Mouse (Mus musculus) thymus, postnatal 36 days (tissue): ENCODE results near the gene Vwa1.
A peak's percentile ranks its signal among the peaks of the same experiment; 100 is the strongest.

ENCODE experiments used
- DNase-seq, 2 experiments: peaks; one replicate each; pipeline ENCODE4 v3.0.0; 2022; ENCODE audit warnings: mixed read lengths in 2 of 2

Gene Vwa1

GRCm38 (mm10) chr4:155779498-155779897 lies 5.0 kb upstream of the Vwa1 start:
- no peak for DNase-seq

DNA sequence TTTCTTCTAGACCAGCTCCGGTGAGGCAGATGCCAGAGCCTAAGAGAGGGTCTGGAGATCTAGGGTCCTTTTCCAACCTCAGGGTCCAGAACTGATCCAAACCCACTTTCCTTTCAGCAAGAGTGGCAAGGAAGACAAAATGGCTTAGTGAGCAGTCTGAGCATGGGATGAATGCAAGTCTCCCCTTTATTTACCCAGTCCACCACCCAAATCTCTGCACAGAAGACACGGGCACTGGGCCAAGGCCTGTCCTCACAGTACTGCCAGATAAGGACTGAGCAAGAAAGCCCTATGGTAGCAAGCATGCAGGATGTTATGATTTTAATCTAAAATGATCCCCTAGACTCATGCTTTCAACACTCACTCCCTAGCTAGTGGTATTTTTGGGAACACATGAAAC lies 3.3 kb upstream of the Vwa1 start:
- DNase-seq = no peak

GRCm38 (mm10) chr4:155776704-155777335 lies 2.3 kb upstream of the Vwa1 start:
- no peak for DNase-seq

- DNase-seq = no peak
Measured at GRCm38 (mm10) chr4:155775855-155776254, 1.4 kb upstream of the Vwa1 start.

GRCm38 (mm10) chr4:155774971-155775740 lies 658 bp upstream of the Vwa1 start:
- no peak for DNase-seq

DNA sequence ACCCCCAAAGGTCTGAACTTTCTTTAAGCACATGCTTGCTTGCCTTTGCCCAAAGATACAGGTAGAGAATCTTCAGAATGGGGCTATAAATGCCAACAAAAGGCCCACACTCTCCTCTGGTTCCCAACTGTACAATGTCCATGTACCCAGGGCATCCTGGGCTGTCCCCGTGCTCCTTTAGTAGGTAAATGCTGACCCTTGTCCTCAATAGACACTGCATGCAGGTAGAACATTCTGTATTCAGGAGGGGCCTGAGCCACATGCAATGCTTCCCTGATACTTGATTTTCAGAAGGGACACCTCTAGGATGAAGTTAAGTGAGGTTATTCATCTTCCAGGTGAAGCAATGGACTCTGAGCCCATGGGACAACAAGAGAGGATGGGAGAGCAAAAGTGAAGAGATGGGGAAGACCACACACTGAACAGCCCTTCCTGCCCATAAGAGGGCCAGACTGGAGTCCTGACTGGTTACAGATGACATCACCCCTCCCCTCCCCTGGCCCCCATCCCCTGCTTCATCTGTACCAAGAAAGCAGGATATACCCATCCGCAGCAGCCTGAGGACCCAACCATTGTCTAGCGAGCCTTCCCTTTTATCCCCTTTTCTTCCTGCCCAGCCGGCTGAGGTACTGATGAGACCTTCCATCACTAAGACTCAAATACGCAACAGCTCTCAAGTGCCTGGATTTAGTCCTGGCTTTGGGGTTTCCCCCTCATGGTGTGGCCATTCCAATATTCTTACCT lies 991 bp downstream of the Vwa1 start:
- no peak for DNase-seq

DNA sequence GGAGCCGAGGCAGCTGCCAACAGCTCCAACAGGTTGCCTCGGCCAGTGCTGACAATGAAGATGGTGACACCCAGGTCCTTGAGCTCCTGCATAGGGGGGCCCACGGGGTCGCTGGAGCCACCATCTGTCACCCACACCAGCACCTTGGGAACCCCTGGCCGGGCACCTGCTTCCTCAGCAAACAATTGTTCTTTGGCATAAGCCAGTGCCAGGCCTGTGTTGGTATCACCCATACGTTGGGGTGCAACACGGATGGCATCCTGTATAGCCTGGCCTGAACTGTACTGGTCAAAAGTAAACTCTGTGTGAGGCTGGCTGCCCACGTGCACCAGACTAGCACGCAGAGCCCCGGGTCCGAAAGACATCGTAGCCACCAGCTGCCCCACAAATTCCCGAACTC lies 1.7 kb downstream of the Vwa1 start:
- DNase-seq = no peak

- no peak for DNase-seq
Measured at GRCm38 (mm10) chr4:155771706-155772105, 2.8 kb downstream of the Vwa1 start.

DNA sequence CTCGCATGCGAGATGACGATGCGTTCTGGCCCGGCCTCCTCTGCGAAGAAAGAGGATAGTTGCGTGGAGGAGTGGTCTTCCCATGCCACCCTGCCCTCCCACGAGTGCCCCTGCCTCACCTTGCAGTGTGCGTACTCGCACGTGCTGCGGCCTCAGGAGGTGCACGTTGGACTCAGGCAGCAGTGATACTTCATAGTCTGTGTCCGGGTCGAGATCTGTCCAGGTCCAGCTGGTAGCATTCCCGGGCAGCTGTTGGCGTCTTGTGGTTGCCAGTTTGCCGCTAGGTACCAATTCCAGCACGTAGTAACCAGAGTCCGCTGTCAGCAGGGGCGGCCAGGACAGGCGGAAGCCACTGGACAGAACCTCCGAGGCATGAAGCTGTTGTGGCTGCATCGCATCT lies 3.9 kb downstream of the Vwa1 start:
- no peak for DNase-seq

- DNase-seq = peak; percentile 77 to 80
Measured at GRCm38 (mm10) chr4:155769880-155770512, 4.5 kb downstream of the Vwa1 start.

DNA sequence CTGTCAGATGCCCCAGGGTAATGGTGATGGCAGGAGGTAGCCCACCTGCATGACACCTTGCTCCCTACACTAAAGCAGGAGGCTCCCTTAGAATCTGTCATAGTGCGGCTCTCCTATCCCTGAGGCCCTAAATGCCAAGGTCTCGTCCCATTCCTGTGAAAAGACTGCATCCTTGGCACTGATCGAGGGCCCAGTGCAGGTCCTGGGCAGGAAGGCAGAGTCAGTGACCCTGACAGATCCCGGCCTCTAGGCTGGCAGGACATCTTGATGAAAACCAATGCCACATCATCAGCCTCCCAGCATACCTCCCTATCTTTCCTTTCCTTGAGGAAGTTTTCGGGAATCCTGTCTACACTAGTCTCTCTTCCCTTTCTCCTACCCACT lies 5.0 kb downstream of the Vwa1 start:
- no peak for DNase-seq

DNA sequence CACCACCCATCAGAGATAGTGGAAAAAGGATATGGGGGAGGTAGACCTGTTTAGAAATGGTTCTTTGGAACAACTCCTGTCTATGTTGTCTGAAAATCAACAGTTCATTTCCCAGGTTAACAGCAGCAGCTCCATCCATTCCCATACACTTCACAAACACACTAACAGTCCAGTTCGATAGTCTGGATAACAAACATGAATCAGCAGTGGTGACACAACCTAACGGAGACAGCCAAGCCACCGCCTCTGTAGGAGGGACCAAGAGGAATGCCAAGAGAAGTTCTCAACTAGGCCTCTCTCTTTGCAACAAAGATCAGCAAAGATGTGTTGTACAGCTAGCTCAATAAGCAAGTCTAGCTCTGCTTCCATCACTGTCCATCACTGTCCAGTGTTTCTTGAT lies 12.1 kb downstream of the Vwa1 start:
- DNase-seq = no peak

DNA sequence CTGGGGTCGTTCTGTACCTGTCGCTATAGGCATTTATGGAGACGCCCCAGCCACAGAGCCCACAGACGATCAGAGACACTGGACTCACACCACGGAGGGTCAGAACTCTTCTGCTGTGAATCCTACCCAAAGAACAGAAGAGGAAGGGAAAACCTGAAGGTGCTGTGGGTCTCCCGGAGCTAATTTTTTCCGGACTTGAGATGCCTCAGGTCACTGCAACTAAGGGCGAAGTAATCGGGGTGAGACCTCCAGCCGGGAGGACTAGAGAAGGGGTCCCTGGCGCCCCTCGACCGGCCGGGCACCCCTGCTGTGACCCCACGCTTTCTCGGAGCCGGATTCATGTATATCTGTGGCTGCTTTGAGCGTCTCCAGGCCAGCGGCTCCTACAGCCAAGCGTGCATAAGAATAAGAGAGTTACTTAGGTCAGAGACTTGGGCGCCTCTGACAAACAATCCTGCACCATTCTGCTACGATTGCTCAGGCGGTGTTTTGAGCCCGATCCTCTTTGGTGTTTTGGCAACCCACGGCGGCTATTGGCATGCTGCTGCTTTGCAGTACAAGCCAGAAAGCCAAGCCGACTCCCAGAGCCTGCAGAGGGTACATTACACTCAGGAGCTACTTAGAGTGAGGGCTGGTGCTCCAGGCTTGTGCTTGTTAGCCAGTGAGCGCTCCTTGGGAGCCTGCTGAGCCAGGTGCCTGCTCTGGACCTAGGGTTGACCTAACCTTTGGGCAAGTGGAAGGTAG lies 13.0 kb downstream of the Vwa1 start:
- no peak for DNase-seq

DNA sequence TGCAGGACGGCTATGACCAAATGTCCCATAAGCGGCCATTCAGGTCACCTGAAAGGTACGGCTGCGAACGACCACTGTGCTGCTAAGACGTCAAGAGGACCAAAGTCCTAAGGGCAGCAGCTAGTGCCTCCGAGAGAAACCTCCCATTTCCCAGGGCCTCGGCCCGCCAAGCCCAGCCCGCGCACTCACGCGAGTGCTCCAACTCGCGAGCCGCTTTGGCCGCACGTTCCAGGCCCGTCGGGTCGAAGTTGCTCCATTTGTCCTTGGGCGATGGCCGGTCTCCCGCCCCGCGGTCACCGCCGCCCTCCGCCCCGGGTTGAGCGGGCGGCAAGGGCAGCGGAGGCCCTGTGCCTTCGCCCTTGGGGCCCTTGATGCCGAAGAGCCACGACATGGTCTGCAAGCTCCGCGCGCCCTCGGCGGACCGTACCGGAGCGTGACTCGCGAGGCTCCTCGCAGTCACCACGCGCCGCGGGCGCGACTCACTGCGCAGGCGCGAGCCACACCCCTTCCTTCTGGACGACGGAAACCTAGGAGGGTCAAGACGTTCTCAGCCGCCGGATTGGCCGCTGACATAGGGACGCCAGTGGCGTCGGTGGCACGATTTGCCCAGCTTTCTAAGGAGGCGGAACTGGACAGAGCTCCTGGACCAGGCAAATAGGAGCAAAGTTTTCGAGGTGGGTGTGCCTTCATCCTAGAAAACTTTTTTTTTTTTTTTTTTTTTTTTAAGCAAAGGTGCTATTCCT lies 13.7 kb downstream of the Vwa1 start, which contains the start of gene Atad3a:
Gene Atad3a (minus strand): TSS at position 481 of the 743 bp plus-strand sequence.
- peak; percentile 95 to 96 for DNase-seq

DNA sequence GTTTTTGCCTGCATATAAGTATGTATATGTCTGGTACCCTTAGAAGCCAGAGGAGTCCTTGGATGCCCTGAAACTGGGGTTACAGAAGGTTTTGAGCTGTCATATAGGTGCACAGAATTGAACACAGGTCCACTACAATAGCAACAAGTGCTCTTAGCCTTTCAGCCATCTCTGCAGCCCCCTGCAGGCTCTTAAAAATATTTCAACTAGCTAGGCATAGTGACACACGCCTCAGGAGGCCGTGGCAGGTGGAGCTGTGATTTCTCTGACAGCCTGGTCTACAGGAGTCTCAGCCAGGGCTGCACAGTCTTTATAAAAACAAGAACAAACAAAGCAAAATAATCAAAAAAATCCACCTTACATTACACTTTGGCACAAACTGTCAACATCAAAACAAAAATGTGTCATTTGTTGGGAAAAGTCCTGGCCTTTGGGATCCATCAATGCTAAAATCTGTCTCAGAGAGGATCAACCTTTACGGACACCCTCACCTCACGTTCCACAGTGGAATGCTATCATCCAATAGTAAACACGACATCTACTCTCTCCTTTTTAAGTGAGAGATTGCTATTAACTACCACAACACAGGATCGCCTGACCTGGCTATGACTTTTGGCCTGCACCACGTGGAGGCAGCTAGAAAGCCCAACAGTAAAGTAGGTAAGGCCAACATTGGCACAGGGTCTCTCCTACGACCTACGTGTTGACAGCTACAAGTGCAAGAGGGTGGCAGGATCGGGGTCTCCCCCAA lies 14.5 kb downstream of the Vwa1 start:
- peak in 1 of 2 experiments; percentile 27 for DNase-seq

- DNase-seq = no peak
Measured at GRCm38 (mm10) chr4:155757011-155757410, 17.5 kb downstream of the Vwa1 start.

GRCm38 (mm10) chr4:155746575-155747490 lies 27.7 kb downstream of the Vwa1 start:
- no peak for DNase-seq

DNA sequence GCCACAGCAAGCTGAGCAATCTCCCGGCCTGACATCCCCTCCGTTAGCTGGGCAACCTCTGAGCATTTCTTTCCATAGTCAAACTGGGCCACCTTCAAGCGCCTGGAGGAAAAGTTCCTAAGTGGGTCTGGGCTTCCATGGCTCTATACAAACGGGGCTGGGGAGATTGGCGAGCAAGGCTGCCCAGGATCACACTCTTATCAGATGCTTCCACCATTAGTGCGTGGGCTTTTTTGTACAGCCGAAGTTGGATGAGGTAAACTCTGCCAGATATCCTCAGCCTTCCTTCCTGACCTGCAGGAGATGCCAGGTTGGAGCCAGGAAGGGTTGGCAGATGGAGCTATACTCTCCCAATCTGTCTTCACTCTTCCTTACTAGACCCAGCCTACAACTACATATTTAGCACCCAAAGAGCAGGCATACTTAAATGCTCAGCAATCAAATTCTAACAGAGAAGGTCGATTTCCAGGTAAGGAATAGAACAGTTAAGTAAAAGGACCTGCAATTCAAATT lies 28.4 kb downstream of the Vwa1 start:
- no peak for DNase-seq

DNA sequence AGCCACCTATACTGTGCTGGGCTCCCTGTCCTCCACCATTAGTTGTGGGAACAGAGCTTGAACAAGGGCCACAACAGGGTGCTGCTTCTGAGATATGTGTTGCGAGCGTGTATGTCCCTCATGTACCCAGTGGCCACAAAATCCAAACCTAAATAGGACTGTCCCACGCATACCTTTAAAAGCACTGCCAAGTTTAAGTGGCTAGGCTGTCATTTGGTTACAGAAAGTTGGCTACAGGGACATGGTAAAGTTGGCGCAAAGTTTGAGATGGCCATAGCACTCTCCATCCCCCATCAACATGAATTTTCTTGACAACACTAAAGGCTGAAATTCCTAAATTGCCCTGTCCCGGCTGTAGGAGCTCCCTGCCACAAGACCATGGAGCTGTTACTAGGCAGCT lies 29.4 kb downstream of the Vwa1 start:
- DNase-seq = no peak

GRCm38 (mm10) chr4:155744474-155744873 lies 30.0 kb downstream of the Vwa1 start:
- DNase-seq = no peak
